Mouse (Mus musculus) heart, postnatal 0 days (tissue): ENCODE measurements around the gene Ovca2. TPM values are rescaled to one million over a fixed set of nuclear protein-coding genes. Genes with fewer than 3 reads are reported as not detected.

Experiments
- ATAC-seq: fragments of 200-750 bp; cut with Nextera tagmentation; 2 replicates; pipeline ENCODE4 v1.8.0; 2017; ENCODE audit warnings: low read depth, moderate number of reproducible peaks, moderate library complexity; ENCODE audit not compliant: insufficient read depth
- DNase-seq: peaks from one replicate; pipeline ENCODE4 v3.0.0-alpha.2; 2016; ENCODE audit warnings: low spot score
- H3K27ac ChIP-seq: fragments of 300-500 bp; sonication (generic); 2 replicates; pipeline ENCODE4 v1.5.1; 2014; ENCODE audit warnings: low read depth, mild to moderate bottlenecking
- H3K27me3 ChIP-seq: fragments of 300-500 bp; sonication (generic); 2 replicates; pipeline ENCODE4 v1.6.1; 2014; ENCODE audit warnings: low read length, mixed read lengths; ENCODE audit not compliant: control insufficient read depth, insufficient read depth
- H3K36me3 ChIP-seq: fragments of 300-500 bp; sonication (generic); replicated peaks from 2 replicates; pipeline ENCODE4 v1.6.1; 2014; ENCODE audit warnings: low read length, mixed read lengths; ENCODE audit not compliant: control insufficient read depth, insufficient read depth
- H3K4me1 ChIP-seq: fragments of 300-500 bp; sonication (generic); 2 replicates; pipeline ENCODE4 v1.6.1; 2014; ENCODE audit warnings: antibody characterized with exemption; ENCODE audit not compliant: control insufficient read depth, insufficient read depth
- H3K4me2 ChIP-seq: fragments of 300-500 bp; sonication (generic); 2 replicates; pipeline ENCODE4 v1.6.1; 2014; ENCODE audit warnings: low read depth, mild to moderate bottlenecking, low read length, moderate library complexity
- H3K4me3 ChIP-seq: fragments of 300-500 bp; sonication (generic); 2 replicates; pipeline ENCODE4 v1.5.1; 2014; ENCODE audit warnings: low read depth, low read length
- H3K9ac ChIP-seq: fragments of 300-500 bp; sonication (generic); replicated peaks from 2 replicates; pipeline ENCODE4 v1.6.1; 2014; ENCODE audit warnings: low read depth, low read length, mixed read lengths
- H3K9me3 ChIP-seq: fragments of 300-500 bp; sonication (generic); replicated peaks from 2 replicates; pipeline ENCODE4 v1.6.1; 2016; ENCODE audit warnings: low read length; ENCODE audit not compliant: control insufficient read depth
- CTCF ChIP-seq: IDR thresholded peaks from 2 replicates; pipeline ENCODE4 v1.5.1; 2016; ENCODE audit warnings: antibody characterized with exemption, control low read depth, low read depth
- EP300 ChIP-seq: IDR thresholded peaks from 2 replicates; pipeline ENCODE4 v1.6.1; 2016; ENCODE audit warnings: antibody characterized with exemption, low read depth
- WGBS: fragments of 180-500 bp; shearing (Covaris S2); extraction: QIAGEN DNeasy Blood & Tissue Kit; methylation state at CpG from one replicate; pipeline ENCODE4 v1.1.7; 2014; 5-methylcytosine and 5-hydroxymethylcytosine counted together
- polyA plus RNA-seq: library from polyadenylated mRNA; unstranded; fragments of >200 nt; fragmentation: Nextera tagmentation; extraction: Ambion mirVana; gene quantifications from 2 replicates; pipeline ENCODE4 v1.2.1, GENCODE M21; 2015
- total RNA-seq: library from RNA; depleted of rRNA; stranded (reverse); fragments of >200 nt; gene quantifications from 2 replicates; pipeline ENCODE4 v1.2.3, GENCODE M21; 2014; ENCODE audit warnings: low replicate concordance

Gene Ovca2
- total and polyA plus RNA-seq, 2 experiments from 2014 or later, result 8.9 to 12.9 TPM

DNA sequence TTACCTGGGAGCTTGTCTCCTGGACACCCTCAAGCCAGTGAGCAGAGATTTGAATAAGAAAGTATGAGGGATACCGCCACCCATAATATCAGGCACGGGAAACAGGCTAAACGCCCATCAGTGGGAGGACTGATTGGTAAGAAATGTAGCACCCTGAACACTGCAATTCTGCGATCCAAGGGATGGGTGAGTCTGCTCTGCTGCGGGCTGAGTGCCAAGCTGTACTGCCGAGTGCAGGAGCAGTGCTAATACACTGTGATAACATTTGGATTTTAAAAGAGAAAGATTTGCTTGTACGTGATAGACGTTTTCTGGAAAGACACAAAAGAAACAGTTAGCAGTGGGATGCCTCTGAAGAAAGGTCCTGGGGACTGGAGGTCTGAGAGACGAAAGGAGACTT is 41.5 kb upstream of the Ovca2 start:
- no peaks in the 10 kb centered on the region for H3K9me3 ChIP-seq
- 0 out of 2 replicates have a peak, but pooled peaks cover 5% of the 10 kb centered on the region for H3K4me1 ChIP-seq
- ATAC-seq (no peak), DNase-seq (no peak)
- H3K27ac ChIP-seq, result no peak overlapping the region
- no peak overlapping the region for H3K9ac ChIP-seq
- WGBS, result 19% methylated on average over 9 of the region's 9 CpGs
- no peaks in the 10 kb centered on the region for H3K36me3 ChIP-seq
- H3K4me3 ChIP-seq, result no peak overlapping the region
- no peaks in the 10 kb centered on the region for H3K27me3 ChIP-seq
- TF ChIP-seq CTCF (no peak), EP300 (no peak)
- no peak overlapping the region for H3K4me2 ChIP-seq

DNA sequence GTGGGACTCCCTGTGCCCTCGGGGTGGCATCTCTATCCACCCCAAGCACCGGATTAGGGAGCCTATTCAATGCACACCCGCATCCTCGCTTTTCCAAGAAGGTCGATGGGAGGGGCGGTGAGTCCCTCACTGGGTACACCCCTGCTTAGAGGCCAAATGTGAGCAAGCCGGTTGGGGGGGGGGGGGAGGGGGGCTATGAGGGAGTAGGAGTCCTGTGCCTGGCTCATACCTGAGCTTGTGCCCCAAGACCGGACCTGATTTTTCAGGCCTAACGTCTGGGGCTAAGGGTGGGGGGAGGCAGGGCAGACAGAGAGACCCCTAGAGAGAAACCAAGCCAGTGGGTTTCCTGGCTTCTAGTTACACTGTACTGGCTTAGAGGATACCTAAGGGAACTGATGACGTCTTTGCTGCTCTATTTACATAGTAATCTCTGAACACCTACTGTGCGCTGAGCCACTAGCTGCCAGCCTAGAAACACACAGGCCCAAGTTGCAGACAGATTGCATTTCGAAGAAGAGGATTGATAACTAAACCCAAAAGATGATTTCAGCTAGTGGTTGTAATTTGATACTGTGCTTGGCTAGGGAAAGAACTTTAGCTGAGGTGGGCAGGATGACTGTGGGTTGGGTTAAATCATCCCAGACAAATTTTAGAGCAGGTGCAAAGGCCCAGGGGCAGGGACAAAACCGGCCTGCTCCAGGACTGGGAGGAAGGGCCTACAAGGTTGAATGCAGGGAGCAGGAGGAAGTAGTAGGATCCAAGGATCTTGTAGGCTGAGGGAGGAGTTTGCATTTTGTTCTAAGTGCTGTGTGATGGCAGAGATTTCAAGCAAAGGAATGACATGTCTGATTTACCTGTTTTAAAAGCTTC is 35.7 kb upstream of the Ovca2 start:
- H3K36me3 ChIP-seq, result no peaks in the 10 kb centered on the region
- H3K9me3 ChIP-seq, result no peaks in the 10 kb centered on the region
- peak overlapping the region; percentile 85 for H3K27ac ChIP-seq
- WGBS, result 35% methylated on average over 13 of the region's 13 CpGs
- peaks cover 24% of the 10 kb centered on the region for H3K4me1 ChIP-seq
- peak overlapping the region; percentile 61 for H3K4me2 ChIP-seq
- ATAC-seq (no peak), DNase-seq (no peak)
- H3K27me3 ChIP-seq, result no peaks in the 10 kb centered on the region
- TF ChIP-seq EP300, result no peak
- TF ChIP-seq CTCF, result no peak
- H3K9ac ChIP-seq, result peak overlapping the region; percentile 51
- peak overlapping the region; percentile 32 for H3K4me3 ChIP-seq

DNA sequence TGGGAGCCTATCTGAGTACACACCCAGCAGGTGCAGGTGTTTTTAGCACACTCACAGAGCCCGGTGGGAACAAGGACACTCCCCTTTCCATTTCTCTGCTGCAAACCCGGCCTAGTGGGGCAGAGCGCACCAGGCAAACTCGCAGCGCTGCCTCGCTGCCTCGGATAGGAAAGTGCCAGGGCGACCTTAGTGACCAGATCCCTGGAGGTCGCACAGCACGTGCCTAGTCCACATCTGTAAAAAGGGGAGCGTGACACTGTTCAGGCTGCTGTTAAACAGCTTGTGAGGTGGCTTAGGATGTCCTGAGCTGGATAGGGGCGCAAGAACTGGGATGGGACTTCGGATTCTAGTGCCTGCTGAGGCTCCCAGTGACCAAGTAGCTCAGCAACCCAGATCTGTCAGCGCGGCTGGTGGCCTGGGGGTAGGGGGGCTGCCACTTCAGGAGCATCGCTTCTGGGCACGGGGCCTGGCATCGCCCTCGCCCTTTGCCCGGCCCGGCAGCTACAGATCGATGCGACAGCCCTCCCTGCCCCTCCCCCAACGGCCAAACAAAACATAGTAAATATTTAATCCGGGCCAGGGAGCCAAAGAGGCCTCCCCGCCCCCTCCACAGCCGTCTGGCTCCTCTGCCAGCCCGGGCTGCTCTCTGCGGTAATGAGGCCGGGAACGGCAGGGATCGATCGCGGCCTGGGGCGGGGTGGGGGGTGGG is 34.9 kb upstream of the Ovca2 start:
- Histone ChIP-seq H3K4me1 (peaks cover 27% of the 10 kb centered on the region), H3K4me2 (peak overlapping the region; percentile 61), H3K9ac (peak overlapping the region; percentile 51), H3K9me3 (no peaks in the 10 kb centered on the region), H3K36me3 (no peaks in the 10 kb centered on the region), H3K27ac (peak overlapping the region; percentile 85), H3K27me3 (no peaks in the 10 kb centered on the region), H3K4me3 (peak overlapping the region; percentile 32)
- TF ChIP-seq CTCF (no peak), EP300 (no peak)
- 6% methylated on average over 32 of the region's 35 CpGs for WGBS
- DNase-seq (peak; percentile 38), ATAC-seq (peak; percentile 14; the same call in 1 of the 2 replicates)

DNA sequence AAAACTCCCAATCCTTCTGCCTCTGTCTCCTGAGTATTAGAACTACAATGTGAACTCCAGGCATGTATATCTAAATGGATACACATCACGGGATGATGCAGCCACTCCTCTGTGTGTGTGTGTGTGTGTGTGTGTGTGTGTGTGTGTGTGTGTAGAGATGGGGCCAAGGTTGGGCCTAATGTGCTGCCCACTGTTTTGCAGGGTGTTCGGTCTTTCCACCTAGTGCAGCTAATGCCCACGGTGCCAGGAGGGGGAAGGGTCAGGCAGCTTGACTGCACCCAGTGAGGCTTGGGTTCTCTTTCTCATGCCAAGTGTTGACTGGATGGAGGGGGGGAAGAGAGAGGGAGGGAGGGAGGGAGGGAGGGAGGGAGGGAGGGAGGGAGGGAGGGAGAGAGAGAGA is 34.2 kb upstream of the Ovca2 start:
- Histone ChIP-seq H3K9me3 (no peaks in the 10 kb centered on the region), H3K9ac (no peak overlapping the region), H3K27me3 (no peaks in the 10 kb centered on the region), H3K4me1 (peaks cover 27% of the 10 kb centered on the region), H3K36me3 (no peaks in the 10 kb centered on the region), H3K4me2 (peak overlapping the region; percentile 22; the same call in 1 of the 2 replicates), H3K27ac (peak overlapping the region; percentile 89), H3K4me3 (no peak overlapping the region)
- 35% methylated on average over 3 of the region's 3 CpGs for WGBS
- ATAC-seq (peak; percentile 28; the same call in 1 of the 2 replicates), DNase-seq (no peak)
- TF ChIP-seq CTCF (no peak), EP300 (no peak)

DNA sequence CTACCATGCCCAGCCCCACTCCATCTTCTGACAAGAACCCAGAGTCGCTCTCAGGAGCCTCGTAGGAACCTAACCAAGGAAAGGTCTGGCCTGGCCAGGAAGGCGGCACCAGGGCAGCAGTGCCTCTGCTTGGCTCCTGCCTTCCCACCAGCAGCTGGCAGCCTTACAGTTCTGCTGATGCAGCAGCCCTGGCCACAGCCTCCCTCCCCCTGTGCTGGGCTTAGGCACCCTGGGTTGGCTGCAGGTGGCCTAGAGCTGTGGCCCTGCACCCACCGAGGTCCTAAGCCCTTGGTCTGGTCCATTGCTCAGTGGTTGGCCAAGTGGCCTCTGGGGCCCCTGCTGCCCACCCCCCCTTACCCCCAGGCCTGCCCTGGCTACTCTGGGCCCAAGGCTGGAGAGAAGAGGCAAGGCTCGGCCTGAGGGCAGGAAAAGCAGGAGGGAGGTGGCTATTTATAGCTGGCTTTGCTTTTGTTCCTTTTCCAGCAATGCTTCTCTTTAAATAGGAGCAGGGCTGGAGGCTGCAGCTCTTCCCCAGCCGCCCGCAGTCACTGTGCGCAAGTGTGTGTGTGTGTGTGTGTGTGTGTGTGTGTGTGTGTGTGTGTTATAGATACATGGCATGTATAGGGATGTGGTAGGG is 33.5 kb upstream of the Ovca2 start:
- Histone ChIP-seq H3K4me2 (peak overlapping the region; percentile 22; the same call in 1 of the 2 replicates), H3K27me3 (no peaks in the 10 kb centered on the region), H3K4me1 (peaks cover 27% of the 10 kb centered on the region), H3K27ac (peak overlapping the region; percentile 89), H3K9ac (no peak overlapping the region), H3K36me3 (no peaks in the 10 kb centered on the region), H3K4me3 (no peak overlapping the region), H3K9me3 (no peaks in the 10 kb centered on the region)
- ATAC-seq (peak; percentile 79), DNase-seq (peak; percentile 84)
- 29% methylated on average over 8 of the region's 8 CpGs for WGBS
- TF ChIP-seq CTCF (no peak), EP300 (no peak)
